Mouse (Mus musculus): ENCODE data around the gene Olfr65. TPM values are rescaled to one million over a fixed set of nuclear protein-coding genes. Genes with fewer than 3 reads are reported as not detected.

Gene Olfr65
- not detected for polyA plus RNA-seq (2017; shearing (Covaris generic))

GRCm38 (mm10) chr7:103903187-103903586 is at the start of gene Olfr65:
TSS of gene Olfr65 (plus strand) at chr7:103903487.

DNA sequence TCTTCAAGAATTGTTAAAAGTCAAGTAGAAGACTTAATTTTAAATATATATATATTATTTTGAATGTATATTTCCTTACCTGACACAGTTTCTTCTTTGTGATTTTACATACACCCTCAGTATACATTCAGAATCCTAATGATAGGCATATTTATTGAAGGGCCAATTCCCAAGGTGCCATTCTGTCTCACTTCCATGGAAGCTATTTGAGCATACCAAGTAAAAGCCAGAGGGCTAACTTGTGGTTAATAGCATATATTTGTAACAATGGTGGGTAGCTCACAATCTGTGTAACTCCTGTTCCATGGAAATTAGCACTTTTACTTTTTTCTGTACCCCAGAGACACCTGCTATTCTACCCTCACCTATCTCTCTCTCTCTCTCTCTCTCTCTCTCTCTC is 17.1 kb upstream of the Olfr65 start, which contains the start of gene Olfr66:
Gene Olfr66, minus strand, starts transcription at position 101 of the 400 bp plus-strand sequence.

GRCm38 (mm10) chr7:103894385-103894784 is 8.9 kb upstream of the Olfr65 start, which contains the start of gene Olfr64:
TSS of gene Olfr64 (minus strand) at chr7:103894485.

GRCm38 (mm10) chr7:103928525-103928924 is 25.2 kb downstream of the Olfr65 start, which contains the start of gene Olfr631:
TSS of gene Olfr631 (plus strand) at chr7:103928825.

DNA sequence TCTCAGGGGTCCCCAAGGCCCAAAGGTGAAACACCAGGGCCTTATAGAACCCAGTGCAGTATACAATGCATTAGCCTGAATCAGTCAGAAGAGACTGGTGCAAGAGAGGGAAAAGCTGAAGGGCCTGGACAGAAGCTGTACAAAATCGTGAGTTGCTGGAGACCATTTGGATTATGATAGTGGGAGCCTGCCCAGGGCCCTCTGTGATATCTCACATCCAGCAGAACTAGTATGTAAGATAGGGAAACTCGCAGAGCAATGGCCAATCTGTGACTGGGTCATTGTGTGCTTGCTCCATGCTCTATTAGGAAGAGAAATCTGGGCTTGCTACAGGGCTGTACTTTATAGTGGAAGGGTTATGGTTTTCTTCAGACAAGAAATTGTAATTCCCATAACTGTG is 31.0 kb downstream of the Olfr65 start, which contains the start of gene Olfr632:
Gene Olfr632, plus strand, starts transcription at position 84 of the 400 bp plus-strand sequence.

DNA sequence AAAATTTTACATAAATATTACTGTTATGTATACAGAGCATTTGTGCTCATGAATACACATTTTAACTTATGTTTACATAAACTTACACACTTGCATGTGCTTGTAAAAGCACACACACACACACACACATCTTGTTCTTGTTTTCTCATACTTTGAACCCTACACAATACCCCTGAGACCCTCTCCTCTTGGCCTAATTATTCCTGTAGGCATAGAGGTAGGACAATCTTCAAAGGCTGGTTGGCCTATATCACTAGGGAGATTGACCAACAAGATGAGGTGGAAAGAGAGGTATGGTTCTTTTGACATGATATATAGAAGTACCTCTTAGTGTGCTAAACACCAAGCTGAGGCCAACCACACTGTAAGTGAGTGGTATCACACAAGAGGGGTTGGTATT is 40.9 kb downstream of the Olfr65 start, which contains the start of gene Olfr633:
Gene Olfr633, plus strand, starts transcription at position 301 of the 400 bp plus-strand sequence.

Other genes starting within 250 kb of the Olfr65 start
- not detected for gene Olfr623, start 239.8 kb upstream of the Olfr65 start, polyA plus RNA-seq (2017; shearing (Covaris generic))
- not detected for gene Olfr624, start 232.3 kb upstream of the Olfr65 start, polyA plus RNA-seq (2017; shearing (Covaris generic))
- not detected for gene Olfr625-ps1, start 220.8 kb upstream of the Olfr65 start, polyA plus RNA-seq (2017; shearing (Covaris generic))
- gene Olfr243, start 188.8 kb upstream of the Olfr65 start, polyA plus RNA-seq (2017; shearing (Covaris generic)) = not detected
- not detected for gene Olfr628, start 173.1 kb upstream of the Olfr65 start, polyA plus RNA-seq (2017; shearing (Covaris generic))
- gene Olfr629, start 158.5 kb upstream of the Olfr65 start, polyA plus RNA-seq (2017; shearing (Covaris generic)) = not detected
- gene Olfr630, start 146.2 kb upstream of the Olfr65 start, polyA plus RNA-seq (2017; shearing (Covaris generic)) = not detected
- not detected for gene Olfr69, start 131.9 kb upstream of the Olfr65 start, polyA plus RNA-seq (2017; shearing (Covaris generic))
- gene Olfr68, start 123.8 kb upstream of the Olfr65 start, polyA plus RNA-seq (2017; shearing (Covaris generic)) = not detected
- gene Olfr67, start 111.7 kb upstream of the Olfr65 start, polyA plus RNA-seq (2017; shearing (Covaris generic)) = not detected
- 106 TPM for gene Hbb-bt, start 89.5 kb upstream of the Olfr65 start, polyA plus RNA-seq (2017; shearing (Covaris generic))
- gene Hbb-bs, start 75.4 kb upstream of the Olfr65 start, polyA plus RNA-seq (2017; shearing (Covaris generic)) = 546 TPM
- not detected for gene Hbb-bh2, start 63.0 kb upstream of the Olfr65 start, polyA plus RNA-seq (2017; shearing (Covaris generic))
- gene Hbb-bh1, start 60.3 kb upstream of the Olfr65 start, polyA plus RNA-seq (2017; shearing (Covaris generic)) = not detected
- not detected for gene Hbb-y, start 50.3 kb upstream of the Olfr65 start, polyA plus RNA-seq (2017; shearing (Covaris generic))
- not detected for gene Olfr66, start 17.2 kb upstream of the Olfr65 start, polyA plus RNA-seq (2017; shearing (Covaris generic))
- not detected for gene Olfr64, start 9.0 kb upstream of the Olfr65 start, polyA plus RNA-seq (2017; shearing (Covaris generic))
- not detected for gene Olfr631, start 25.3 kb downstream of the Olfr65 start, polyA plus RNA-seq (2017; shearing (Covaris generic))
- not detected for gene Olfr632, start 30.9 kb downstream of the Olfr65 start, polyA plus RNA-seq (2017; shearing (Covaris generic))
- not detected for gene Olfr633, start 41.0 kb downstream of the Olfr65 start, polyA plus RNA-seq (2017; shearing (Covaris generic))
- gene Olfr635, start 67.7 kb downstream of the Olfr65 start, polyA plus RNA-seq (2017; shearing (Covaris generic)) = 0.04 TPM
- not detected for gene Olfr638, start 95.3 kb downstream of the Olfr65 start, polyA plus RNA-seq (2017; shearing (Covaris generic))
- gene Olfr639, start 113.8 kb downstream of the Olfr65 start, polyA plus RNA-seq (2017; shearing (Covaris generic)) = not detected
- not detected for gene Olfr640, start 122.1 kb downstream of the Olfr65 start, polyA plus RNA-seq (2017; shearing (Covaris generic))
- not detected for gene Olfr641, start 132.0 kb downstream of the Olfr65 start, polyA plus RNA-seq (2017; shearing (Covaris generic))
- gene Olfr642, start 149.2 kb downstream of the Olfr65 start, polyA plus RNA-seq (2017; shearing (Covaris generic)) = not detected
- gene 4930516K23Rik, start 158.0 kb downstream of the Olfr65 start, polyA plus RNA-seq (2017; shearing (Covaris generic)) = not detected
- not detected for gene Olfr644, start 168.4 kb downstream of the Olfr65 start, polyA plus RNA-seq (2017; shearing (Covaris generic))
- not detected for gene Olfr645, start 182.0 kb downstream of the Olfr65 start, polyA plus RNA-seq (2017; shearing (Covaris generic))
- not detected for gene Olfr646, start 201.4 kb downstream of the Olfr65 start, polyA plus RNA-seq (2017; shearing (Covaris generic))
- gene Ubqln5, start 226.3 kb downstream of the Olfr65 start, polyA plus RNA-seq (2017; shearing (Covaris generic)) = not detected
- not detected for gene Olfr643, start 233.9 kb downstream of the Olfr65 start, polyA plus RNA-seq (2017; shearing (Covaris generic))
- gene Ubqln3, start 239.8 kb downstream of the Olfr65 start, polyA plus RNA-seq (2017; shearing (Covaris generic)) = not detected
- gene Ubqlnl, start 247.1 kb downstream of the Olfr65 start, polyA plus RNA-seq (2017; shearing (Covaris generic)) = not detected

Measured in activated CD4-positive, CD25-positive, alpha-beta regulatory T cell, adult 9 weeks (primary cell).